Mouse (Mus musculus): ENCODE measurements around the gene Gm21985.

Gm21985 gene

DNA sequence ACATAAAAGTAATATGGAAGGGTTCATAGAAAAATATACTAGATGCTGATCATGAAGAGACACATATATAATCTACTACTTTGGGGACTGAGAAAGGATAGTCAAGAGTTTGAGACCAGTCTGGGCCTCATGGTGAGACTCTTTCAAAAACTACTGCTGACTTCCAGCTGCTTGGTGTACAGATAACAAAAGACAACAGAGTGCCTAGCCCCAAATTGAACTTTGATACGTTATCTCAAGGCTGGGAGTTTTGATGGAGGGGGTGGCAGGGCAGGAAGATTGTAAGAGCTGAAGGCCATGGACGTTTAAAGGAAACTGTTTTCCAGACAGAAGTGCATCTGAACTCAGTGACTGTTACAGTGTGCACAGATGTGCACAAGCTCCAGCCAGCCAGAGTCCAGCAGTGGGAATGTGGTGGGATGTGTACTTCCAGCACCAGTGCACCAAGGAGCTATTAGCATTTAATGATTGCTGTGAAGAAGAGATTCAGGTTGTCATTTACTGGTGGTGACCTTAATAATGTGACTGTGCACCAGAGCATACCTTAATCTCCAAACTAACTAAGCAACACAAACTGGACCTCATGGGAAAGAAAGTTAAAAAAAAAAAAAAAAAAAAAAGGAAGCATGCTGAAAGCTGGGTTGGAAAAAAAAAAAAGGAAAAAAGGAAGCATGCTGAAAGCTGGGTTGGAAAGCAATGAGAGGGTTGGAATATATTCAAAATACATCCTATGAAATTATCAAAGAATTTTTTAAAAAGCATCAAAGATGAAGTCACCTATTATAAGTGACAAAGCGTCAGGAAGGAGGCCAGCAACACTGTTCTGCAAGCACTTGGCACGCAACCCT, 66.2 kb downstream of the Gm21985 start:
- in situ Hi-C loops (cut with MboI) = no loop called here

DNA sequence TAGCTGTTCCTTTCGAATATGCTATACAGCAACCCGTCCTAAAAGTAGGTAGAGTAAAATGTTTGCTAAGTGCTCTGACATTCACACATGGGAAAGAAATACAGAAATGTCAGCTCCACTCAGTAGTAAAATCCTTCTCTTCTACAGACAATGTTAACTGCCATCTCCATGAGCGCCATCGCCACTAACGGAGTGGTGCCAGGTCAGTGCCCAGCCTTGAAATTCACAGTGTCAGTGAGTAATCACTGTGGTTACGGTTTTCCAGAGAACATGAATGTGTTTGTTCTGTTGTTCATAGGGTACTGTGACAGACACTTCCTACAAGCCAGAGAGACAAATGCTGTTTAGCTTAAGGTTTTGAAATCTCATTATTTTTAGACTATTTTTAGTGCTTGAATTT, 71.1 kb downstream of the Gm21985 start:
- in situ Hi-C loops (cut with MboI) = no loop called here

DNA sequence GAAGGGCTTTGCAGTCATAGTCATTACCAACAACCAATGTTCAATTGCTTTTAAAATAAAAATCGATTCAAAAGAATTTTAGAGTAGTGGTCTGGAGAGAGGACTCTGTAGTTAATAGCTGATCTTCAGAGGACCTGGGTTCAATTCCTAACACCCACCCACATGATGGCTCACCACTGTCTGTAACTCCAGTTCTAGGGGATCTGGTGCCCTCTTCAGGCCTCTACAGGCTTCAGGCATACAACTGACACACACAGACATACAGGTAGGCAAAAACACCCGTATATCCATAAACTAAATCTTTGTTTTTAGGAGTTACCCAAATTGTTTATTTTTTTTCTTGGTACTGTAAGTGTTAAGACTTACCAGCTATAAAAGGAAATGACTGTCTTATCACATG, 73.6 kb downstream of the Gm21985 start:
- in situ Hi-C loops (cut with MboI) = no loop called here

DNA sequence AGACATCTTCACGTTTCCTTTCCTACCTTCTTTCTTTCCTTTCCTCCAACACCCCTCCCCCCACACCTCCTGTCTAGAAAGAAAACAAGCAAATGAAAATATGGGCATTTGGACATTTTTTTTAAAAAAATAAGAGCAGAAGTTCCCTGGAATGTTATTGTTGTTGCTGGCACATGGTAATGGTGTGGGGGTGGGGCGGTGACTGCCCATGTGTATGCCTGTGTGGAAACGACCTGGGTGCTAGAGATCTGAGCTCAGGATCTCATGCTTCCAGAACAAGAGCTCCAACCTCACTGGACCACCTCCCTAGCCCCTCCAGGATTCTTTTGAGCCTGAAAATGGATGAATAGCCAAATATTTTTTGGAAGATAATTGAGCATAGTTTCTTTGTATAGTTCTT, 75.0 kb downstream of the Gm21985 start:
- in situ Hi-C loops (cut with MboI) = no loop called here

DNA sequence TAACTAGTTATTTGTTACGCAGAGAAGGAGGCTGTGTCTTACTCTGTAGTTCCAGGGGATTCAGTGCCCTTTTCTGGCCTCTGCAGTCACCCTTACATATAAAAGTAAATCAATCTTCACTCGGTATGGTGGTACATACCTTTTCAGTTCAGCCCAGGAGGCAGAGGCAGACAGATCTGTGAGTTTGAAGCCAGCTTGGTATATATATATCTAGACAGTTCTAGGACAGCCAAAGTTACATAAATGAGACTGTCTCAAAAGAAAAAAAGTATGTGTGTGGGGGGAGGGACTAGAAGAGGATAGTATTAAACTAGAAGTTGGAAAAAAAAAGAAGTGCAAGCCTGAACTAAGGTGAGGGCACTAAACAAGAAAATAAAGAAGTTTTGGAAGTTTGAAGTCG, 82.1 kb downstream of the Gm21985 start:
- in situ Hi-C loops (cut with MboI) = no loop called here

DNA sequence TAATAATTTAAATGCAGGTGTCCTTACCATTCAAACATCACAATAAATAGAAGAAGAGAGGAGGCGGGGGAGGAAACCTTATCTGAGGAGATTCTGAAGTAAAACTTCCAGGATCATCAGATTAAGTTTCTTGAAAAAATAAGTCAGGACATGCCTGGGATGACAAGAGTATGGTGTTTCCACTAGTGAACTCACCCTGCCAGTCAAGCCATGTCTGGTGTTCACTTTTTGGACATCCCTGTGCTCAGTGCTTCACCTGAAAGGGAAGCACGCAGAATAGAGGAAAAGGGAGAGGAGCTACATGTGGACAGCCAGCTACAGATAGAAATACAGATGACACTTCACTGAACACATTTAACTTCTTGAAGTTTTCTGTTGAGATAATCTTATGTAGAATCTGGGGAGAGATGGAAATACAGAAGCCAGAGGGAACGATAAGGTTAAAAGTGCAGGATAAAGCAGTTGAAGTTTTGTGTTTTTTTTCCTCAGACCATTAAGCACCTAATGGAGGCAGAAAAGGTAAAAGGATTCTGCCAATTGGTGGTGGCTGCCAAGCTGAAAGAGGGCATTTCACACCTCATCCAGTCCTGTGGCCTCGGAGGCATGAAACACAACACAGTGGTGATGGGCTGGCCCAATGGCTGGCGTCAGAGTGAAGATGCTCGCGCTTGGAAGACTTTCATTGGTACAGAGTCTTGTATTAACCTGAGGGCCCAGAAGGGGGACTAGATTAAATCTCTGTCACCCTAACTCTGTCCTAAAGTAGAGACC, 87.8 kb downstream of the Gm21985 start:
- in situ Hi-C loops (cut with MboI) = no loop called here

DNA sequence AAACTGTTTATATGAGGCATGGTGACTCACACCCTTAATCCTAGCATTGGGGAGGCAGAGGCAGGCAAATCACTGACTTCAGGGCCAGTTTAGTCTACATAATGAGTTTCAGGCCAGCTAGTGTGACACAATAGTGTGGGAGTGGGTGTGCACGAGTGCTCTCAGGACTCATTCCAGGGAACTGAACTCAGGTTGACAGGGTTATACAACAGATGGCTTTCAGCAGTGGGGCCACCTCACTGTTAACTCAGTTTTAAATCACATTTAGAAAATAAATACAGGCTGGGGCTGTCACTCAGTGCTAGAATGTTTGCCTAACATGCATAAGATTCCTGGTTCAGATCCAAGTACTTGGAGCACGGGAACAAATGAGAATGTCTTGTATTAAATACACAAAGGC, 93.5 kb downstream of the Gm21985 start:
- in situ Hi-C loops (cut with MboI) = no loop called here

DNA sequence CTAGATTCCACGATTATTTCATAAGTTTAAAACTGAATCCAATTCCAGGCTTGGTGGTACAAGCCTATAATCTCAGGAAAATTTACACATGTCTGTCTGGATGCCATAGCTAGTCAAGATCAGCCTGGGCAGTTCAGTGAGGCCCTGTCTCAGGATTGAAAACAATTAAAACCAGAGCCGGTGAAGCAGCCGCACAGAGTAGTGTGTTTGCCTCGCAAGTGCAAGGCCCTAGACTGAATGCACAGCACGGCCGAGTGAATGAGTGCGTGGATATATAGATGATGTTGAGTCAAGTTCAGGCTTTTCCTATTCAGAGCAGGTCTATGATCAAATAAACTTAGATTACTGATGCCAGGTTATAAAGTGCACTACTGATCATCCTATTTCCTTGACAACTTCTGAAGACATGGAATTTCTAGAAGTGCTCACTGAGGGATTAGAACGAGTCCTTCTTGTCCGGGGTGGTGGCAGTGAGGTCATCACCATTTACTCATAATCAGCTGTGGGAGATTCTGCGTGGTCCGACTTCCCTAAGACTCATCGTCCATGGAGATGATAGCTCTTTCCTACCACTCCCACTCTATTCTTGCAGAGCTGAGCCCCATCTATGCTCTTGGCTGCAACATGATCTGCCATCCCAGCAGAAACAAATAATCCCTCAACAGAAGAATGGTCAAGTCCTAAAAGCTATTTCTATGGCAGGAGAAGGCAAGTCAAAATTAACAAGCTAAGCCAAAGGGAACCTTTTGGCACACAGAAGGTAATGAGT, 94.1 kb downstream of the Gm21985 start:
- in situ Hi-C loops (cut with MboI) = no loop called here

DNA sequence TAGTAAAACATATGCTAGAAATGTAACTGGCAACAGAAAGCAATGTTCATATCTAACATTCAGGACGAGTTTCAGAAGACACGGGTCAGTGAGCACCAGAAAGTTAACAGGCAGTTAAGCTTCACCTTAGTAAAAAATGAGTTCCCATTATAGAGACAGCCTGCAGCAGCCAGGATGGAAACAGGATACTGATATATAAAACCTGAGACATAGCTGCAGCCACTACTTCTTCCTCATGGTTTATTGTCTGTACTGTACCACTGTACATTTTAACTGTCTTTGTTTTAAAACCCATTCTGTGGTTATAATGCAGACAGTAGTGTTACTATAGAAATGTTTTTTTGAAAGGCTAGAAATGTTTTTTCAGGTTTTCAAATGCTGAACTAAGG, 94.7 kb downstream of the Gm21985 start:
- in situ Hi-C loops (cut with MboI) = no loop called here

DNA sequence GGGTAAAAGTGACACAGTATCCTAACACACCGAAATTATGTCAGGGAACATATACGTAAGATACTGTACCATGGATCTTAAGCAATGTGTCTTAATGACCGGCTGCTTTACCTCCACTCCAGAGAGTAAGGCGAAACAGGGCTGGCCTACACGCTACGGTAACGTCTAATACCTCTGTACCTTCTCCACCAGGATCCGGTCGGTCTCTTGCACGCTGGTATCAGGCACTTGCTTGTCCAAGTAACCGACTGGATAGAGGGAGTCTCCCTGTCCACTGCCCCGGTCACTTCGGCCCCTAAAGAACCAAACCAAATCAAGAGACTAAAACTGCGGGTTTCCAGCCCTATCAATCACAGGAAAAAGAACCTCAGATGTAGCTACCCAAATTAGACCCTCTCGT, 101.1 kb downstream of the Gm21985 start:
- in situ Hi-C loops (cut with MboI) = no loop called here

DNA sequence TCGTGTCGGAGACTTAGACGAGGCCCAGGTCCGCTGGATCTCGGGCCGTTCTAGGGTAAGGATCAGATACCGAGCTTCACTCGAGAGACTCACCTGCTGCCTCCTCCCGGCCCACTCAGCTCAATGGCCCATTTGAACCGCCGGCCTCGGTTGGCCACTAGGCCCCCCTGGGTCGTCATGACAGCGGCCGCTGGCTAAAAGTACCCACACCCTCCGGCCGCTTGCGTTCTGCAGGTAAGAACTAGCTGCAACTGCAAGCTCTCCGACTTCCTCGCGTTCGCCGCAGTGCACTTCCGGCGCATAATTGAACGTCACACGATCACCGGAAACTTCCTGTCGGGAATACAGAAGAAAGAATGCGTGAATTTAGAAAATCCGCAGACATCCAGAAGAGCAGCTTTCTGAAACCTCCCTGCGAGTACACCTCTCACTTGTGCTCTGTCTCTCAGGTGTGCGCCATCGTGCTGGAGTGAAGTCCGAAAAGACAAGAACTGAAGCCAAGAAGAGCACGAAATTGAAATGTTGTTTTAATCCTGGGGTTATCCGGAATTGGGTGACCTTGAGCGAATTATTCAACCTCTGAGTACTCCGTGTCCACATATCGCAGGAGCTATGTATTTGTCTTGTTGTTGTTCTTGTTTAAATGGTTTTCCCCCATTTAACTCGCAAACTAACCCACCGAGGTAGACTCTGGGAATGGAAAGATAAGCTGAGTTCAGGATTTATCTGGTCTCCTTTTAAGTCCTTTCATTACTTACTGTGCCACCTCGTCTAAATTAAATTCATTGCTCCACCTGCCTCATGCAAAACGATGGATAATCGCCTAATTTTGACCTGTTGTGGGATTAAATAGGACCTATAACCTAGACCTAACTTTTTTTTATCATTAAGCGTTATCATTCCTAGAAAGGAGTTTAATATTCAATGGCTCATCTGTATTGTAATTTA, 101.9 kb downstream of the Gm21985 start, which contains the start of gene Emc4:
TSS of gene Emc4 (minus strand) at position 302 of the 948 bp plus-strand sequence.
- in situ Hi-C loops (cut with MboI) = no loop called here

DNA sequence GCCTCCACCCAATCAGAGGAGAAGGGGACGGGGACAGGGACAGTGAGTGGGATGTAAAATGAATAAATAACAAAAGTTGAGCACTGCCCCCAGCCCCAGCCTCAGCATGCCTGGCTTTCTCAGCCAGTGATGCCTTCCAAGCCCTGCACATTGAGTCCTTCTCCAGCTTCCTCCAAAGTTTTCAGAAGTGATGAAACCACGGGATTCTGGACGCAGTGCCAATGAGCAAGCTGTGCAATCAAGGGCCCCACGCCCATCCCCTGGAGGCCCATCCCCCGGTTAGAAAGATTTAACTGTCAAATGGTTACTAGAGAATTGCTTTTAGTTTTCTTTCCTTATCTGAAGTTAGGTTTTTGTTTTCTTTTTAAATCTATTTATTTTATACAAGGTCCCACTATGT, 103.8 kb downstream of the Gm21985 start:
- in situ Hi-C loops (cut with MboI) = loop anchor here (10.0 kb wide), 1 partner anchor 115 kb away; the partner anchor contains the start of gene Chrm5

DNA sequence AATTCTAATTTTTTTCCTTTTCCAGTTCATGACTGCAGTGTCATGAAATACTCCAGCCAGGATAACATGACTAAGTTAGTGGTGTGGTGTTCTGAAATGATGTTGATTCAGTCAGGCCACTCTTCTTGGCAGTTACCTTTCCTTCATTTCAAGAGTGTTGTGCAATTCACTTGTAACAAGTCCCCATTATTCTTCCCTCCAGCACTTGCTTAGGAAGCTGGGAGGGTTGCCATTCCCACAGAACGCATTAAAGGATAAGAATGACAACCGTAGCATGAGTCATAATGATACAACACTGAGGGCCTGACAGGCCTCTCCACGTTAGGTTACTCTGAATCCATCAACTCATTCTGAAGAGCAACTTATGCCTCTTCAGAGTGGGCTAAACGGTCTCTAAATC, 107.0 kb downstream of the Gm21985 start:
- in situ Hi-C loops (cut with MboI) = loop anchor here (10.0 kb wide), 1 partner anchor 112 kb away; the partner anchor contains the start of gene Chrm5

DNA sequence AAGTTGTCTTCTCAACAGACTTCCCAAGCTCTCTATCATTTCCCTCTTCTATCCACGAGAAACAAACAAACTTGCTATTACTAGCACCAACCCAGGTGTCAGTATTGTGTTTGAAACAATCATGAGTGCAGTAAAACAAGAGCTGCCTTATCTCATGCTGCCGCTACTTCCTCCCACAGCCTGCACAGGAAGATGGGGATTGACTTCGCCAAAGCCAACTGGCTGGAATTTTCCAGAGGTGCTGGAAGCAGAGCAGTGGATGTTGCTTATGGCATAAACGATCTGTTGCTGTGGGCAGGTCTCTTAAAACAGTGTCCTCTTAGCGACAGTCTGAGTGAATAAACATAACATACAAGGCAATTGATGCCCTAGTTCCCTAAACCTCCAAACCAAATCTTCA, 108.5 kb downstream of the Gm21985 start:
- in situ Hi-C loops (cut with MboI) = loop anchor here (5.0 to 10.0 kb wide), 2 partner anchors 78 to 110 kb away; partner anchors contain the start of genes Chrm5 and Emc7

DNA sequence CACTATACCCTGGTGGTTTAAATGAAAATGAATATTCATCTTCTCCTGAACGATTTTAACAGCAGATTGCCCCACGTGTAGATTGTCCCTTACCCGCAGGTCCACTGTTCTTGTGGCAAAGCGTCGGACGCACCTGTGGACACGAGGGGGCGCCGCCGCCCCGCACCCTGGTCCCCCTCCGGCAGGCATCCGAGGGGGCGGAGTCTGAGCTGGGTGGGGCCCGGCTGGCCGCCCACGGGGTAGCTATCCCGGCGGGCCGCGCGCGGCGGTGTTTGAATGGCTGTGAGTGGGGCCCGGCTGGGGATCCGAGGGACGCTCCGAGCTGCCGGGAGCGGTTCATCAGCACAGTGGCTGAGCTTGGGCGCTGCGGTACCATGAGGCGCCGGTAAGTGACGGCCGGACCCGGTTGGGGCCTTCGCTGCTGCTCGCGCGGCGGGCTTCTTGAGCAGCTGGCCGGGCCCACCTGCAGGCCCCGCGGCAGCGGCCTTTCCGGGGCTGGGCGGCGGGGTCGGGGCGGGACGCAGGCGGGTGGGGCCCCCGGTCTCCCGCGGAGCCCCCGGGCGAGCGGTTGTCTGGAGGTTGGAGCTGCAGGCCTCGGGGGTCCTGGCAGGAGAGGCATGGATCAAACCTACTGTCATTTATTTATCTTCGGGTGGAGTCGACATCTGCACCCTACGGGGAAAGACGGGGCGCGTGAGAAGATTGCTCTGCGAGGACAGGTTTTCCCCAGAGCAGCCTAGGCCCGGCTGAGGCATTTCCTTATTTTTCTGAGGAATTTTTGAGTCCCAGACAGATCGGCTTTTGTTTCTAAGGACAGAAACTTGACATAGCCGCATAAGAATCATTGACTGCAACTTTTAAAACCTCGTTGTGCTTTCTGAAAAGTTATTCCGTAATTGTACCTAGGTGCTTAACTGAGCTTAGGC, 113.1 kb downstream of the Gm21985 start, which contains the start of gene Katnbl1:
TSS of gene Katnbl1 (plus strand) at position 239 of the 926 bp plus-strand sequence.
- in situ Hi-C loops (cut with MboI) = loop anchor here (5.0 to 10.0 kb wide), 2 partner anchors 73 to 106 kb away; partner anchors contain the start of genes Chrm5 and Emc7

DNA sequence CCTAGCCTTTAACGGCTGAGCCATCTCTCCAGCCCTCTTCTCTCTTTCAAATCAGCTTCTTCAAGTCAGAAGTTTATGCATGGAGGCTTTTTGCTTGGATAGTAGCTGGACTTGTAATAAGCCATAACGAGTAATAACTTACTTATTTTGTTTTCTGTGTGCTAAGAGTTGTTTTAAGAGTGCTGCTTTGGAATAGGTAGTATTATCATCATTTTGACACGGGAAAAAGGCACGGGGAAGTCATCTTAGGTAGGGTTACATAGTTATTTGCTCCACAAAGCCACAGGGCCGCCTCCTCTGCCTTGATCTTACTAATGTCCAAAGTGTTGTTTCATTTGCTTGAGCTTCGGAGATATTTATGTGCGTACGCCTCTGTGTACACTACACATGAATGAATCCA, 114.0 kb downstream of the Gm21985 start:
- in situ Hi-C loops (cut with MboI) = no loop called here

DNA sequence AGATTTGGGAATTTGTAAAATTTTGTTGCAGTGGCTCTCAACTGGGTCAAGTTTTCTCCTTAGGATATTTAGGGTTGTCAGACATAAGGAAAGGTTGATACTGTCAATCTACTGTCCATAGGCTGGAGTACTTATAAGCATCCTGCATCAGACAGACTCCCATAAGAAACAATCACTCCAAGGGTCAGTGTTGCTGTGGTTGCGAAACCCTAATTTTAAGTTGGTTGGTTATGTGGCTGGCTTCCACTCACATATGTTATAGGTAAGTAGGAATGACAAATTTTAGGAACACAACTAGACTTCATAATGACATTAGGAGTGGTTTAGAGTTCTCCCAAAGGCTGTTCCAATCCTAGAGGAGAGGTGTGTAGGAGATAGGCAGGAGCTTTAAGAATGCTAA, 115.1 kb downstream of the Gm21985 start:
- in situ Hi-C loops (cut with MboI) = no loop called here

DNA sequence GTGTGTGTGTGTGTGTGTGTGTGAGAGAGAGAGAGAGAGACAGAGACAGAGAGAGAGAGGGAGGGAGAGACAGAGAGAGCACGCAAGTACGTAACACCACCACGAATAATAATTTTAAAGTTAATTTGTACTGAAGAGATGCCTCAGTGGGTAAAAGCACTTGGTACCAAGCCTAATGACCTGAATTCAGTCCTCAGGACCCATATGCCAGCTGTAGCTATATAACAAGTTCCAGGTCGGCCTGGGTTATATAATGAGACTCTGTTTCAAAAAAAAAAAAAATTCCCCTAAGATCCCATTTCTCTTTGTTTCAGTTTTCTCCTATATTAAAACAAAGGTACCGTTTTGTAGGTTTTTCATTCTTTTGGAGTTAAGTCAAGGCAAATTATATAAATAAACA, 124.7 kb downstream of the Gm21985 start:
- in situ Hi-C loops (cut with MboI) = no loop called here

DNA sequence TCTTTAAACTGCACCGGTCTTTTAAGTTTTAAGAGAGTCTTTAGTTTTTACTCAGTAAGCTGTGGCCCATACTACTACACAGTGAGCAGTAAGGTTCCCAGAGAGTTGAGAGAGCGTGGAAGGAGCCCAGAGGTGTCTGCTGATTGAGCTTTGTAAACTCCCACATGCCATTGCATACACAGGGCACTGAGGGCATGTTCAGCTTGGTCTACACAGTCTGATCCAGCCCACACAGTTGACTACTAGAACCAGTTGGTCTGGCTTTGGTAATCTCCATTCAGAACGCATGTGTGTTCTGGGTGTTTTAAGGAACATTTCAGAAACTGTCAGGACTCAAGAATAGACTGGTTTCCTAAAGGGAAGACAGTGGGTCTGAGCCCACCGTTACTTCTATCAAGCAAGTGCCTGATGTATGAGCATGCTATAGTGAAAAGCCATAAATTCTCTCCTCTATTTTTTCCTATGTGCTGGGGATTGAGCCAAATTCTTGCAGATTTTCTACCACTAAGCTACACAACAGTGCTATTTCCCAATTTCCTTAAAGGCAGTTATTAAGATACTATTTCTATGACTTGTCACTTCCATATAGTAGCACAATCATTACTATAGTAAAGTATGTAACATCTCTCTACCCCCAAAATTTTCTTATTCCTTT, 125.4 kb downstream of the Gm21985 start:
- in situ Hi-C loops (cut with MboI) = no loop called here

Data from mature B cell (primary cell).